Mouse (Mus musculus) heart, postnatal 14 days (tissue): ENCODE results near the gene Armh4. TPM values are rescaled to one million over a fixed set of nuclear protein-coding genes. Genes with fewer than 3 reads are reported as not detected.

Source experiments
- DNase-seq, 2 experiments: peaks; one replicate each; pipeline ENCODE4 v3.0.0; 2021 to 2022
- intact Hi-C: fragments of 180-260 bp; cut with DNase I; formaldehyde crosslinking; loops from one replicate; pipeline ENCODE4 v1.15.1; 2025
- total RNA-seq, 2 experiments: library from RNA; stranded (reverse); gene quantifications; 2 replicates each; pipeline ENCODE4 v1.2.3; 2021

Armh4 gene
- total RNA-seq, 2 experiments from 2014 or later, result 4.1 to 5.4 TPM

DNA sequence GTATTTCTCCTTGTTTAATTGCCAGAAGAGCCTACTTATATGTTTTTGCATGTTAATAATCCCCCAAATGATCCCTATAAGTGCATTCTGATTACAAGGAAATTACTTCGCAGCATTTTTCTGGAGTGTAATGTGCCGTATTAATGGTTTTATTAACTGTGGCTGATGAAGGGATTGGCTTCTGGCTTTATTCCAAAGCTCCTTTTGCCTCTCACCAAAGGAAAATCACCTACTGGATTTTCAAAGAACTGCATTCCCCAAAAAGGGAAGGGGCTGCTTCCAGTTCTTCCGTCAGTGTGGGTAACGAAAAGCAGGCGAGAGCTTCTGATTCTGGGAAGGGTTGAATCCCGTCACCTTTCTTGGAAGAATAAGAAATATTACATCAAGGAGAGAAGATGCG, 43.9 kb downstream of the Armh4 start:
- no peak for DNase-seq
- intact Hi-C loops, result loop anchor here (10.0 kb wide), 1 partner anchor 355 kb away; no protein-coding TSS in a partner anchor

DNA sequence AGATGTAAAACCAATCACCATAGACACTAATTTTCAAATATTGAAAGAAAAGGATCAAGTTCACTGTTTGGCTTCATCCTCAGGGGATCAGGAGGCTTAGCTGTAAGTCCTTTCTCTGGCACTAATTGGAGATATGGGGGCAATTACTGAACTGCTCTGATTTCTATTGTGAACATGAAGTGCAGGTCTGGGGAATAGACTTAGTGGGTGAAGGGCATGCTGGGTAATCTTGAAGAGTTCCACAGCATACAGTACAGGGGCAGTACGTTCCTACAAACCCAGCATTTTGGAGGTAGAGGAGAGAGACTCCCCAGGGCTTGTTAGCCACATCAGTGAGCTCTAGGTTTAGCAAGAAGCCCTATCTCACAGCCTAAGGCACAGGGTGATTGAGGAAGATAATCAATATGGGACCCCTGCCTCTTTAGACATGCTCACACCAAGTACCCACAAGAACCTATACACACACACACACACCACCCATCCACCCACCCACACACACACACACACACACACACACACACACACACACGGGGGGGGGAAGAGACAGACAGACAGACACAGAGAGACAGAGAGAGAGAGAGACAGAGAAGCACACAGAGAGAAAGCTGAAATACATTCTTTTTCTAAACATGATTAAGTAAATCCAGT, 44.6 kb downstream of the Armh4 start:
- intact Hi-C loops, result loop anchor here (10.0 kb wide), 1 partner anchor 354 kb away; no protein-coding TSS in a partner anchor
- DNase-seq, result no peak

DNA sequence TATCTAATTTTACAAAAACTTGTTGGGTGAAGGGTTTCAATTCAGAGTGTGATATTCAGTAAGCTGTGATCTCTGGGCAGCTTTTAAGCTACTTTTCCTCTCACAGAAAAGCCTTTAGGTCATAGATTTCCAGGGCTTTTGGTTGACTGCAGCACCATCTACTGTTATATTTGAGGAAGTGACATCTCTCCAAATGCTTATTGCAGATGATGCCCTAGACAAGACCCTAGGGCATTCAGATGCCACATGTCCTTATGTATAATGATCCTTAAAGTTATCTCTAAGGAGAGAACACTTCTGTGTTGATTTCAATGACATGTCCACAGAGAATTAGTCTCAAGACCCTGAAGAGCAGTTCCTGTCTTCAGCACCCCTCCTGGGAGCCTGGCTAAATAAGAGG, 49.2 kb downstream of the Armh4 start:
- intact Hi-C loops, result loop anchor here (2.0 to 10.0 kb wide), 2 partner anchors 349 to 495 kb away; no protein-coding TSS in a partner anchor
- DNase-seq, result peak in 1 of 2 experiments; percentile 3

DNA sequence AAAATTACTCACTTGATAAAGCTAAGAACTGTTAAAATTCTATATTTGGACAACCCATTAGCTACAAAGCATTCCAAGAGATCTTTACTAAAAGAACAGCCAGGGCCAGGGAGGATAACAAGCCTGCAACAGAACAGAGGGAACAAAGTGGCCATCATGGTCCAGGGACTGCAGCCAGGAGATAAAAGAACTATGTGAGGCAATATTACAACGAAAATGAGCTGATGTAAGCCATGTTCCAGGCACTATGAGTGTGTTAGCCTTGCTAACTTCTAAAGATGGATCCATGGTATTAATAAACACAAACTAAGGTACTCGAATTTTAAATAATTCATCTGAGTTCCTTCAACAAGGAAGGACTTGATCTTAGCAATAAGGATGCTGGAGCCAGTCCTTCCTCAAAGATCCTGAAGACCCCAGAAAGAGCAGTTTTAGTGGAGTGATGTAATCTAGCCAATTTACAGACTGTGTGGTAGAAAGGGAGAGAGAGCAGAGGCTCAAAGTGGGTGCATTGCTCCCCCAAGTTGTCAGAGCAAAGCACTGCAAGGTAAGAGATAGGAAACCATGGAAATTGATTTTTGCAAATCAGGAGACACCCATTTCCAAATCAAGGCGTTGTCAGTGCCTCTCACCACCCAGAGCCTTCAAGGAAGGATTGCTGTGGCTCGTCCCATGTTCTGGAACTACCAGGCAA, 59.7 kb downstream of the Armh4 start:
- intact Hi-C loops, result loop anchor here (5.0 kb wide), 1 partner anchor 181 kb away; no protein-coding TSS in a partner anchor
- peak; percentile 20 to 33 for DNase-seq

DNA sequence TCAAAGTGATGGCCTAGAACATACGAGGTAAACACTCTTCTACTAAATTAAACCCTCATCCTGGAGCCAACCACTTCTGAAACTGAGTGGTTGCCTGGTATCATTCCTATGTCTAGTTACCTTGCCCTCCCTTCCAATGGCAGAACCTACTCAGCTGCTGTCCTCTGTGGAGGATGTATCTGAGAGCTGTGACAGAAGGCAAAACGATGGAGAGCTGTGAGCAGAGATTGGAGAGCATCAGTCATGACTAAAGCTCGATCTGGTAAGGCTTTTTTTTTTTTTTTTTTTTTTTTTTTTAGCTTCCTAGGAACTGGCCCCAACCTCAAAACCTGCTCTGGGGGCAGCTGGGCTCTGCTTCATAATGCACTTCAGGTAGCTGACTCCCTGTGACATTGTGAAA, 60.4 kb downstream of the Armh4 start:
- DNase-seq, result no peak
- intact Hi-C loops, result loop anchor here (5.0 kb wide), 1 partner anchor 180 kb away; no protein-coding TSS in a partner anchor

DNA sequence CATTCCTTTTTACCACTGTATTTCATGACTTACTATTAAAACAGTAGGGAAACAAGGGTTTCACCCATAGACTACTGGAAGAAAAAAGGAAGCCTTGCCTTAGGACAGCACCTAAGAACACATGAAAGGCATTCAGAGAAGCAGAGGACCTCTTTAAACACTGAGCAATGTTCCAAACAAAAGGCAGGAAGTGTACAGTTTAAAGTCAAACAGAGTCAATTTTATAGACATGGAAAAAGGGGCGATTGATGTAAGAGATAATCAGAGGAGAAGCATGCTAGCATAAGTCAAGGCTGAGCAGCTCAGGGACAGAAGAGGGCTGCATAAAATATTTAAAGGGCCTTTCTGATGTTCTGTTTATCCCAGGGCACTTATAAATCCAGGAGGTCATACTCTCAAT, 61.9 kb downstream of the Armh4 start:
- no peak for DNase-seq
- intact Hi-C loops, result loop anchor here (5.0 kb wide), 1 partner anchor 179 kb away; no protein-coding TSS in a partner anchor

DNA sequence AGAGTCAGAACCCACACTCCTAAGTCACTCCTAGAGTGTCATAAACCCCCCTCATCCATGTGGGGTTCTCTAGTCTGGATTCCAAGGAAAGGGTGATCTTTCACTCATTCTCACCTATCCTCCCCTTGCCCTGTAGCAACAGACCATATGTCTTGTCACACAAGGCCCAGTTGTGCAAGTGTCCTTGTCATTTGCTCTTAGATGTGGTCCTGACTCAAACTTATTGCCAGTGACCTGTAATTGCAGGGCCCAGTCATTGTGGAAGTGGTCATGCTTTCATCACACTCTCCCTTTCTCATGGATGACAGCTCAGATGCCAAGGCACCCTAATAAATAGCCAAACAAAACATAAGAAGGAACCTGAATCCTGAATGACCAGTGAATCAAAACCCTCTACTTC, 63.5 kb downstream of the Armh4 start:
- intact Hi-C loops, result loop anchor here (5.0 kb wide), 1 partner anchor 177 kb away; no protein-coding TSS in a partner anchor
- DNase-seq, result no peak

DNA sequence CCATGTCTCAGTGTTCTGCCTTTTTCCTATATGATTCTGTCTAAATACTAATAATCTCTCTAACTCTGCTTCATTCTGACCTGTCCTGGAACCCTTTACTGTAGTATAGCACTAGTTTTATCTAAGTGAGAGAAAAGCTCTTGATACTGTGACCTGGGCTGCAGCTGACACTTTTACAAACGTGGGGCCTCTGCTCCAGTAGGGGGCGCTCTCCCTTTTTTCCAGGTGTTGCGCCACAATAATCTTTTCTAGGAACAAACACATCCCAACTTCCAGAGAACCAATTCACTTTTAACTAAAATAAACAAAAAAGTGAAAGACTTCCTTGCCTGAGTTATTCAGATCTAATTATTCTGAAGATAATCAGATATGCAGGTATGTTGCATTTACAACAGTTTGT, 72.2 kb downstream of the Armh4 start:
- no peak for DNase-seq
- intact Hi-C loops, result no loop called here

DNA sequence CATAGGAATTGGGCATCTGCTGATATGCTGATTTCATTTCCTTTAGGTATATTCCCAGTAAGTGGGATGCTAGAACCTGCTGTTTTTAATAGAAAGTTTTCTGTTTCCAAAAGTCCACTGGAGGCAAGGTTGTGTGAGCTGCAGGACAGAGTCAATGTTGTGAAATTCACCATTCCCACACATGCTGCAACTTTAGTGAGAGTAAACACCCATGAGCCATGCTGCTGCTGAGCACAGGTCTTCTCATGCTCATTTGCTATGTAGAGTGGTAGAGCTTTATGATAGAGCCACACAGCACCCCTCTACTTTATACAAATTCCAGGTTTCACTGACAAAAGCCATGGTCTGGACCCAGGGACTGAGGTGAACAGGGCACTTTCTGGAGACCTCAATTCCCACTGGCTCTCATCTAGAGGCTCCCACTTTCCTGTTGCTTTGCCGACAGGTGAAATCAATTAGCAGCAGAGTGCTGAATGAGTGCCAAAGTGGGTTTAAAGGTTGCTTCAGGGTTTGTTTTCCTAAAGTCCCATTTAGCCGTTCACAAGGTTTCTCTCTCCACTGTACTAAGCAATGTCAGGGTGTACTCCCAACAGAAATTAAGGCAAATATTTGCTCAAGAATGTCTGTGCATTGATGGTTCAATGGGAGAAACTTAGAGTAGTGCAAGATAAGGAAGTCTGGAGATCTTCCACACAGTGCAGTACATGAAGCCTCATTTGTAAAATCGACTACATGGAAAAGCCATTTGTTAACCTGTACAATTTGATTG, 79.6 kb downstream of the Armh4 start:
- intact Hi-C loops, result no loop called here
- no peak for DNase-seq

DNA sequence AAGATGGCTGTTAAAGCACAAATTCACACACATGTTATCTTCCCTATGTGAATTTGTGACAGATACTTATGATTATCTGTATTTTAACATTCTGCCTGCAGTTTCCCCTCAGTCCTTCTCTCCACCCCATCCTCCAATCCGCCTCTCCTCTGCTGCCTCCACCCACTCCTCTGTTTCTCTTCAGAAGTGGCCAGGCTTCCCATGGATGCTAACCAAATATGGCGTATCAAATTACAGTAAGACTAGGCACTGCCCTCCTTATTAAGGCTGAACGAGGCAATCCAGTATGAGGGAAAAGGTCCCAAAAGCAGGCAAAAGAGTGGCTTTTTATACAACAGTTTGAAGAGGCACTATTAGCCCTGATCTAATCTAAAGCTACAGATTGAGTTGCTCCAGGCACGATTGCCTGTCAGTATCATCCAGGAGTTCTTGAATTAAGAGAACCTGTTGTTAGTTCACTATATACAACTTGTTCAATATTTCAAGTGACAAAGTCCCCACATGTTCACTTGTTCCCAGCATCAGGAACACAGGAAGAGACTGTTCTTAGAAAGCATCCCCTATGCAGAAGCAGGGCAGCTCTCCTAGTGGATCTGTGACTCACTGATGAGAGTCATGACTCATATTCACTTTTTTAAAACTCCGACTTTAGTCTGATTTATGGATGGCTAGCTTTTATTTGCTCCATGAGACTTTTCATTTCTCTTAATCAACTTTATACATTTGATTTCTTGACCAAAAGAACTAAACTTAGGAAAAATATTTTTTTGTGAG, 103.5 kb downstream of the Armh4 start:
- no peak for DNase-seq
- intact Hi-C loops, result no loop called here

DNA sequence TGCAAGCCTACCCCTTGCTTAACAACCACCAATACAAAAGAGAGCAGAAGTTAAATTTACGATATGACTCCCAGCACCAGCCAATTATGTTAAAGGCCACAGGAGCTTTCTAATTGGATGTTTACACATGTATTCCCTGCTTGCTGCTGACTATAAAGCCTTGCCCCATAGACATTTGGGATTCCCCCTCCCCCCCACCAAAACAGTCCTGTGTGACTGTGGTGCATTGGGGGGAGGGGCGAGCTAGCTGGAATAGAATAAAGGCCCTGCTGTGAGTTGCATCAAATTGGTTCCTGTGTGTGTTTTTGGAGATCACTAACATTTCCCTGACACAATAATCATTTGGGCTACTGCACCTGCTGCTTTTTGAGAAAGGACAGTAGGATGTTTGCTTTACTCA, 106.6 kb downstream of the Armh4 start:
- intact Hi-C loops, result no loop called here
- no peak for DNase-seq

DNA sequence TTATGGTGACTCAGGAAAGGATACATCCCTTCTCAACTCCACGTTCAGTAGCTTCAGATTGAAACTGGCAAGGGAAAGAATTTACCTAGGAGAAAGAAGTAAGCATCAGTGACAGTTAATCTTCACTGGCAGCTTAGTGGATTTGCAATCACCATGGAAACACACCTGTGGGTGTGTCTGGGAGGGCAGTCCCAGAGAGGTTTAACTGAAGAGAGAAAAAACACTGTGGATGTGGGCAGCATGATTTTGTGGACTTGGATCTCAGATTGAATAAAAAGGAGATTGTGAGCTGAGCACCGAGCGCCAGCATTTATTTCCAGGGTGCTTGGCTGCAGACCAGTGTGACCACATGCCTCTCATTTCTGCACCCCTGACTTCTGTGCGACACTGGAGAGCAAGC, 122.7 kb downstream of the Armh4 start:
- DNase-seq, result no peak
- intact Hi-C loops, result no loop called here

DNA sequence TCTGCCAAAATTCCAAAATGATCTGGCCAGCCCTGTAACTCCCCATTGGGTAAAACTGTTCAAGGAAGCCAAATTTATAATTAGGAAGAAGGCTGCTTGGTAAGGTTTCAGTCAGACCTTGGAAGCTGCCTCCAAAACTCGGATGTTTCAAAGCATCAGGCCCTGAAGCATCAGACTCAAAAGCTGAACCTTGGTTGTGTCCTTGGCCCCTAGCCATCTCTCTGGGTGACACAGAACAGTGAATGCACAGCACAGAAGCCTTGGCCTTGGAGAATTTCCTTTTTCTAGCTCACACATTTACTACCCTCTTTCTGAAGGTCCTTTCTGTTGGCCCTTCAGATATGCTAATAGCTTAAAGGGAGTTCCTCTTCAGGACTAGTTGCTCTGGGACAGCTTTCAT, 134.0 kb downstream of the Armh4 start:
- no peak for DNase-seq
- intact Hi-C loops, result no loop called here

DNA sequence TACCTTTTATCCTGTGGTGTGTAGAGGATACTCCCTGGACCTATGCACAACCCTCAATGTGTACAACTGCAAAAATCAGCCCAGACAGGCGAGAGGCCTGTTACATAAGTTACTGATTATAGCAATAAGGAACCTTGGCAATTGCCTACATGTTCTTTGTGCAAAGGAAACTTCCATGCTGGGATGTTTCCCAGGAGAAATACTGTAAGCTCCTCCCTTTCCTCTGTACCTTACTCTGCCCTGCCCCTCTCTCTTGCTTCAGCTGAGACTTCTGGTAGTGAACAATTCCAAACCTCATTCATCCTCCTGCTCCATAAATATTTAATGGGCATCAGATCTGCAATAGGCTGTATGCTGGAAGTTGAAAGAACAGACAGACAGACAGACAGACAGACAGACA, 145.8 kb downstream of the Armh4 start:
- intact Hi-C loops, result no loop called here
- no peak for DNase-seq

DNA sequence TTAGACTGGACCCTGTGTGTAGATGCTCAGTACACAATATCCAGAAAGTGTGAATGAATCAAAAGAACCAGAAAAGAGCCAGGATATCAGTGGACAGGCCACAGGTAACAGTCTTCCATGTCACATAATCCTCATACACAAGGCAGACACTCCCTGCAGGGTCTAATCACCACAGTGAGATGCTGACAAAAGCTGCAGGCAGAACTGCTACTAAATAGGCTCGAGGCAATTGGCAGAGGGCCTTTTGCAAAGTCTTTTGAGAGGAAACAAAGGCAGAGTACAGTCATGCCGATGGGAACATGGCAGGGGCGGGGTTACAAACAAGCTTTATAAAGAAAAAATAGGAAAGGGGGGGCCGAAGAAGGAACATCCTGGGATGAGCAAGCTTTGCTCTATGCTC, 157.1 kb downstream of the Armh4 start:
- DNase-seq, result no peak

More for the DNA sequence above, 157.1 kb downstream of the Armh4 start:
- intact Hi-C loops, result no loop called here

Other genes with a start within 250 kb of the Armh4 start
- gene Olfr722, start 118.6 kb upstream of the Armh4 start, total RNA-seq, result not detected
- not detected for gene Olfr723, start 148.4 kb upstream of the Armh4 start, total RNA-seq
- not detected for gene Olfr724, start 179.9 kb upstream of the Armh4 start, total RNA-seq